Mouse (Mus musculus) heart, postnatal 0 days (tissue): ENCODE data around the gene Cd93. TPM values are rescaled to one million over a fixed set of nuclear protein-coding genes. Genes with fewer than 3 reads are reported as not detected.

Experiments used
- ATAC-seq: fragments of 200-750 bp; cut with Nextera tagmentation; 2 replicates; pipeline ENCODE4 v1.8.0; 2017; ENCODE audit warnings: low read depth, moderate number of reproducible peaks, moderate library complexity; ENCODE audit not compliant: insufficient read depth
- DNase-seq: peaks from one replicate; pipeline ENCODE4 v3.0.0-alpha.2; 2016; ENCODE audit warnings: low spot score
- H3K27ac ChIP-seq: fragments of 300-500 bp; sonication (generic); 2 replicates; pipeline ENCODE4 v1.5.1; 2014; ENCODE audit warnings: low read depth, mild to moderate bottlenecking
- H3K27me3 ChIP-seq: fragments of 300-500 bp; sonication (generic); 2 replicates; pipeline ENCODE4 v1.6.1; 2014; ENCODE audit warnings: low read length, mixed read lengths; ENCODE audit not compliant: control insufficient read depth, insufficient read depth
- H3K36me3 ChIP-seq: fragments of 300-500 bp; sonication (generic); replicated peaks from 2 replicates; pipeline ENCODE4 v1.6.1; 2014; ENCODE audit warnings: low read length, mixed read lengths; ENCODE audit not compliant: control insufficient read depth, insufficient read depth
- H3K4me1 ChIP-seq: fragments of 300-500 bp; sonication (generic); 2 replicates; pipeline ENCODE4 v1.6.1; 2014; ENCODE audit warnings: antibody characterized with exemption; ENCODE audit not compliant: control insufficient read depth, insufficient read depth
- H3K4me2 ChIP-seq: fragments of 300-500 bp; sonication (generic); 2 replicates; pipeline ENCODE4 v1.6.1; 2014; ENCODE audit warnings: low read depth, mild to moderate bottlenecking, low read length, moderate library complexity
- H3K4me3 ChIP-seq: fragments of 300-500 bp; sonication (generic); 2 replicates; pipeline ENCODE4 v1.5.1; 2014; ENCODE audit warnings: low read depth, low read length
- H3K9ac ChIP-seq: fragments of 300-500 bp; sonication (generic); replicated peaks from 2 replicates; pipeline ENCODE4 v1.6.1; 2014; ENCODE audit warnings: low read depth, low read length, mixed read lengths
- H3K9me3 ChIP-seq: fragments of 300-500 bp; sonication (generic); replicated peaks from 2 replicates; pipeline ENCODE4 v1.6.1; 2016; ENCODE audit warnings: low read length; ENCODE audit not compliant: control insufficient read depth
- CTCF ChIP-seq: IDR thresholded peaks from 2 replicates; pipeline ENCODE4 v1.5.1; 2016; ENCODE audit warnings: antibody characterized with exemption, control low read depth, low read depth
- EP300 ChIP-seq: IDR thresholded peaks from 2 replicates; pipeline ENCODE4 v1.6.1; 2016; ENCODE audit warnings: antibody characterized with exemption, low read depth
- WGBS: fragments of 180-500 bp; shearing (Covaris S2); extraction: QIAGEN DNeasy Blood & Tissue Kit; methylation state at CpG from one replicate; pipeline ENCODE4 v1.1.7; 2014; 5-methylcytosine and 5-hydroxymethylcytosine counted together
- polyA plus RNA-seq: library from polyadenylated mRNA; unstranded; fragments of >200 nt; fragmentation: Nextera tagmentation; extraction: Ambion mirVana; gene quantifications from 2 replicates; pipeline ENCODE4 v1.2.1, GENCODE M21; 2015
- total RNA-seq: library from RNA; depleted of rRNA; stranded (reverse); fragments of >200 nt; gene quantifications from 2 replicates; pipeline ENCODE4 v1.2.3, GENCODE M21; 2014; ENCODE audit warnings: low replicate concordance; rRNA removed

The Cd93 gene
- total and polyA plus RNA-seq, 2 experiments from 2014 or later, result 21.2 to 106 TPM

GRCm38 (mm10) chr2:148395131-148396051 lies 48.0 kb downstream of the Cd93 start, which contains the start of gene Sstr4:
Gene Sstr4 (plus strand): TSS chr2:148395344.
- Histone ChIP-seq H3K4me3 (peak within 1 kb of the TSS; percentile 57), H3K9me3 (no peaks in the 10 kb centered on the region), H3K4me1 (peaks cover 20% of the 10 kb centered on the region), H3K9ac (peak within 1 kb of the TSS; percentile 44), H3K27ac (no peak within 1 kb of the TSS), H3K36me3 (no peaks in the 10 kb centered on the region), H3K27me3 (peaks cover 17% of the 10 kb centered on the region), H3K4me2 (peak within 1 kb of the TSS; percentile 92)
- DNase-seq (no peak), ATAC-seq (peak; percentile 42; the same call in 1 of the 2 replicates)
- WGBS, result 4% methylated on average over 74 of the region's 83 CpGs
- peak; percentile 67 for TF ChIP-seq CTCF
- TF ChIP-seq EP300, result no peak

GRCm38 (mm10) chr2:148393846-148394245 lies 49.5 kb downstream of the Cd93 start:
- H3K27ac ChIP-seq, result no peak overlapping the region
- no peaks in the 10 kb centered on the region for H3K36me3 ChIP-seq
- no peak overlapping the region for H3K4me2 ChIP-seq
- H3K4me3 ChIP-seq, result no peak overlapping the region
- DNase-seq (no peak), ATAC-seq (no peak)
- peaks cover 20% of the 10 kb centered on the region for H3K4me1 ChIP-seq
- no peak overlapping the region for H3K9ac ChIP-seq
- H3K27me3 ChIP-seq, result peaks cover 17% of the 10 kb centered on the region
- TF ChIP-seq CTCF (no peak), EP300 (no peak)
- H3K9me3 ChIP-seq, result no peaks in the 10 kb centered on the region

GRCm38 (mm10) chr2:148393149-148393548 lies 50.2 kb downstream of the Cd93 start:
- Histone ChIP-seq H3K4me2 (no peak overlapping the region), H3K4me1 (peaks cover 18% of the 10 kb centered on the region), H3K27ac (no peak overlapping the region), H3K9ac (no peak overlapping the region), H3K4me3 (no peak overlapping the region), H3K36me3 (no peaks in the 10 kb centered on the region), H3K27me3 (peaks cover 17% of the 10 kb centered on the region), H3K9me3 (no peaks in the 10 kb centered on the region)
- no peak for ATAC-seq
- WGBS, result 67% methylated on average over 1 of the region's 1 CpGs
- no peak for DNase-seq
- no peak for TF ChIP-seq CTCF
- TF ChIP-seq EP300, result no peak

GRCm38 (mm10) chr2:148387652-148388581 lies 55.4 kb downstream of the Cd93 start:
- H3K36me3 ChIP-seq, result no peaks in the 10 kb centered on the region
- no peaks in the 10 kb centered on the region for H3K27me3 ChIP-seq
- H3K9me3 ChIP-seq, result no peaks in the 10 kb centered on the region
- no peak overlapping the region for H3K4me2 ChIP-seq
- no peak overlapping the region for H3K4me3 ChIP-seq
- H3K27ac ChIP-seq, result no peak overlapping the region
- 59% methylated on average over 6 of the region's 6 CpGs for WGBS
- H3K9ac ChIP-seq, result no peak overlapping the region
- no peak for DNase-seq
- H3K4me1 ChIP-seq, result no peaks in the 10 kb centered on the region
- no peak for TF ChIP-seq CTCF
- no peak for TF ChIP-seq EP300
- no peak for ATAC-seq

- no peaks in the 10 kb centered on the region for H3K36me3 ChIP-seq
- no peaks in the 10 kb centered on the region for H3K27me3 ChIP-seq
- no peak overlapping the region for H3K4me2 ChIP-seq
- H3K9me3 ChIP-seq, result no peaks in the 10 kb centered on the region
- H3K4me3 ChIP-seq, result no peak overlapping the region
- H3K4me1 ChIP-seq, result no peaks in the 10 kb centered on the region
- no peak overlapping the region for H3K9ac ChIP-seq
- no peak overlapping the region for H3K27ac ChIP-seq
- no peak for ATAC-seq
- DNase-seq, result no peak
- TF ChIP-seq CTCF (no peak), EP300 (no peak)
- 78% methylated on average over 2 of the region's 2 CpGs for WGBS
Observed at GRCm38 (mm10) chr2:148386927-148387326, 56.4 kb downstream of the Cd93 start.

Other genes with a start within 250 kb of the Cd93 start
- gene Sstr4, start 48.2 kb downstream of the Cd93 start, total RNA-seq, result 0.31 and 4.4 TPM in 2 replicates
- 0.14 and 0.43 TPM in 2 replicates for gene Sstr4, start 48.2 kb downstream of the Cd93 start, polyA plus RNA-seq
- gene Thbd, start 35.4 kb downstream of the Cd93 start, total RNA-seq, result 50.6 and 52.6 TPM in 2 replicates
- 15.6 and 16.5 TPM in 2 replicates for gene Thbd, start 35.4 kb downstream of the Cd93 start, polyA plus RNA-seq
- 37.7 and 38.9 TPM in 2 replicates for gene Nxt1, start 229.0 kb upstream of the Cd93 start, total RNA-seq
- 28.6 and 32.0 TPM in 2 replicates for gene Nxt1, start 229.0 kb upstream of the Cd93 start, polyA plus RNA-seq
- 21.9 and 40.1 TPM in 2 replicates for gene Gzf1, start 237.5 kb upstream of the Cd93 start, total RNA-seq
- 12.4 and 14.3 TPM in 2 replicates for gene Gzf1, start 237.5 kb upstream of the Cd93 start, polyA plus RNA-seq